Mouse (Mus musculus) layer of hippocampus, adult 9-10 months (tissue): ENCODE data around the gene Kdm4b.

ENCODE experiments used
- DNase-seq: peaks from one replicate; pipeline ENCODE4 v3.0.0; 2022; ENCODE audit warnings: low spot score

Gene Kdm4b

DNA sequence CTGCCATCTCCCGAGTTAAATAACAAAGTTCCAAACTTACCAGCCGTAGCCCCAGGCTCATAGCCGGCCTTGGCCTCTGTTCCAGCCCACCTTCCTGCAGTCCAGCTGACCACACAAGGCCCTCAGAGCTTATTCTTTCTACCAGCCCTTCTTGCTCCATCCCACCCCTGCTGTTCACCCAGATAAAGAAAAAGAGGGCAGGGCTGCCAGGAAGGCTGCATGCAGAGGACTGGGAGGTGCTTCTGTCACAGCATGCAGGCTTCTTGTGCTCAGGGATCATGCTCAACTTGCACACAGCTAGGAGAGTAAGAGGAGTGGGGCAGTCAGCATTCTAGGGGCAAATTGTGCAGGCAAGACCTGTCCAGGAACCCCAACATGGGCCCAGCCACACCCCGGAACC, 22.3 kb downstream of the Kdm4b start:
- DNase-seq, result no peak

DNA sequence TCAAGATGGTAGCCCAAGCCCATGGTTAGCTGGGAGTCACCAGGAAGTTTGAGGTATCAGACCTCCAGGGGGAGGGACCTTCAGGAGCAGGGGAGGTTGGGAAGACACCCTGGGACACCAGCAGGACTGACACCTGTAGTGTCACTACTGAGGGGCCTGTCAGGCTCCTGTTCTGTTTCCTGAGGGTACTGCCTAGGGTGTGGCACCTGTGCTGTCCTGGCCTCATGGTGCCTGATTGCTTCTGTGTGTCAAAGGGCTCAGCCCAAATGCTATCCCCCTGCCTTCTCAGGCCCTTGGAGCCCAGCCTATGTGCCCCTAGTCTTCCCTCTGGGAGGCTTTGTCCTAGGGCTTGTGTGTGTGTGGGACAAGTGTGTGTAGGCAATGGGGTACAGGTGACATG, 22.7 kb downstream of the Kdm4b start:
- DNase-seq, result no peak

DNA sequence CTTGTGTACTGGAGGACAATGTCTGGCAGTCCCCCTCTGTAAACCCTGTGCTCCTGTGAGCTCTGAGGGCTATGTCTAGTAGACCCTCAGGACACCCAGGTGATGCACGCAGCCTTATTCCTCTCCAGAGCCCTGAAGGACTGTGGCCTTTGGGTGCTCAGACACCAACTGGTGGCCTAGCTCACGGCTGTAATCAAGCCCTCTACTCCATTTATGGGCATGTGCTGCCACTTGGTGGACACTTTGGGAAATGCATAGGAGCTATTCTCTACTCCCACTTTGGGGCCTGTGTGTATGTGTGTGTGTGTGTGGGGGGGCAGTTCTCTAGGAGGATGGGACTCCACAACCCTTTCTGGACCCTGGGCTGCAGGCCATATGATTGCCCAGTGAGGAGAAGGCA, 24.8 kb downstream of the Kdm4b start:
- DNase-seq, result peak; percentile 69

DNA sequence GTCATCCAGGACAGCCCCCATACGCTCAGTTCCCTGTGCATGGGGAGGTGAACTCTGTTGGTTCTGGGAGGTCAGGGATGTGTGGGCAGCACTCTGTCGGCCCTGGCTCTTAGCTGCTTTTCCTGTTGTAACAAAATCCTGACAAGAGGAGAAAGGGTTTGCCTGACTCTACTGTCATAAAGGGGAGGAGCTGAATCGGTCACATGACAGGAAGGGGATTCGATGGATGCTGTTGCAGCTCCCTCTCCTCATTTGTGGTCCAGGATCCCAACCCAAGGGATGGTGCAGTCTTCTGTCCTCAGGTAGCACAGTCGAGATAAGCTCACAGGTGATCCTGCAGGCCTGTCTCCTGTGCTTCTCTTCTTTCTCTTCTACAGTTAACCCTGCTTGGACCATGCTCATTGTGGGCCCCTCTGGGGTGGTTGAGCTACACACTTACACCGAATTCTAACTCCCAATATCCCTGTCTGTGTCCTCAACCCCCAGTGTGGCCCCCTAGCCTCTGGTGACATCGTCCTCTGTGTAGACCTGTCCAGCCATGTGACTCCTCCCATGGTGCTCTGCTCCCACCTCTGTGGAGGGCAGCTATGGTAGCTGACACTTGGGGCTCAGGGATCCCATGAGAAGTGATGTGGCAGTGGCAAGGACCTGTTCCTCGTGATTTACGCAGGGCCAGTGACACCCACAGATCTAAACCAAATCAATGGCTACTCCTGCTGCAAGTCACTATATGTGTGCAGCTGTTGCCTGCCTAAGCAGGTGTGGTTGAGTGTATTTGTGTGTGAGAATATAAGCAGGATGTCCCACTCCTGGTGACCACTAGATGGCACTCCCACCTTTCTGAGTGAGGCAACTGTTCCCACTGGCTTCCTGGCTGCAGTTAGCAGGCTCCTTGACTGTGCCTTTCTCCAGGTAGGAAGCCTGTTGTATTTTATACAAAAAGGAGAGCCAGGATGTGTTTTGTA, 31.3 kb downstream of the Kdm4b start:
- peak; percentile 71 for DNase-seq

DNA sequence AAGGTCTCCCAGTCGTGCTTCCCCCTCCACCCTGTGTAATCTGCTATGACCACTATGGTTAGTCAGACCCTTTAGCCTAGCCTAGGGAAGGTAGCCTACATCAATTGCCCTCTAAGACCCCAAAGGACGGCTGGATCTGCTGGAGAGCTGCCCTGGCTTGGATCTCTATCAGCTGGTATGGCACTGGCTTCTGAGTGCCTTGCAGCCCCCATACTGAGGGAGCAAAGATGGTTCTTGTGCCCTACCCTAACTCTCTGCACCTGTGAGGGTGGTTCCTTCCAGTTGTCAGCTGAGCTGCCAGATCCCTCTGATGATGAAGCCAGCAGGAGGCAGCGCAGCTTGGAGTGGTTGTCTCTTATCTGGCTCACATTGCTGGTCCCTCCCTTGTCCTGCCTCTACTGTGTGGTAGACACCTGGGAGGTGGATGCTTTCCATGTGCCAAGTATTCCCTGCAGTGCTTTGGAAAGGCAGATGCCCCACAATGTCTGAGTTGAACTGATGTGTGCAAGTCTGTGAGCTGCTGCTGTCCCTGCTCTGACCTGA, 33.4 kb downstream of the Kdm4b start:
- DNase-seq, result no peak

DNA sequence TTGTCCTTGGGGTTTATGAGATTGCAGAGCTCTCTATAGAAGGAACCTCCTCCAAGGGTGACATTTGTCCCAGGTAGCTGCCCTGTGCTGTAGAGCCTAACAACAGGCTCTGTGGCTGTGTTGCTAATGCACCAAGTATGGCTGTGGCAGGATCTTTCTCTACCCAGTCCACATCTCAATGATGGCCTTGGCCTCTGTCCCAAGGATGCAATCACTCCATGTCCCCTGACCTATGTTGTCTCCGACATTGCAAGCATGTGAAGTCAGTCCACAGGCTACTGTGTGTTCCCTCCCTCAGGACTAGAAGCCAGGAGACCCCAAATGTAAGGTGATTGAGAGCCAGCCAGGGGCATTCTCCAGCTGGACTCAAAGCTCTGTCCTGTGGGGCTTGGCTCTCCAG, 34.0 kb downstream of the Kdm4b start:
- DNase-seq, result no peak

DNA sequence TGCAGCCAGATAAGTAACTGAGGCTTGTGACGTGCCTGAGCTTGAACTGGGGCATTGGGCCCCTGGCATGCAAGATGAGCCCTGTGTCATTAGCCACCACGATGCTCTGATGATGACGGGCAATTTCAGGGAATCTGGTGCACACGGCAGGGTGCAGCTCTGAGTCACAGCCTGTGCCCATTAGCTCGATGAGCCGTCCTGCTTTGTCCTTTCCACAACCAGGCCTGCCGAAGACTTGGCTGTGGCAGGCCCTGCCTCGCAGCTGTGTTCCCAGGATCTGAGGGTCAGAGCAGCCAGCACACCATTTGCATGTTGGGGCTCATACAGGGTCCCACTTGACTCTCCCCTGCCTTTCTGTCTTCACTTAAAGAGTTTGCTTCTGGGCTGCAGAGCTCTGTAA, 34.6 kb downstream of the Kdm4b start:
- DNase-seq, result no peak

DNA sequence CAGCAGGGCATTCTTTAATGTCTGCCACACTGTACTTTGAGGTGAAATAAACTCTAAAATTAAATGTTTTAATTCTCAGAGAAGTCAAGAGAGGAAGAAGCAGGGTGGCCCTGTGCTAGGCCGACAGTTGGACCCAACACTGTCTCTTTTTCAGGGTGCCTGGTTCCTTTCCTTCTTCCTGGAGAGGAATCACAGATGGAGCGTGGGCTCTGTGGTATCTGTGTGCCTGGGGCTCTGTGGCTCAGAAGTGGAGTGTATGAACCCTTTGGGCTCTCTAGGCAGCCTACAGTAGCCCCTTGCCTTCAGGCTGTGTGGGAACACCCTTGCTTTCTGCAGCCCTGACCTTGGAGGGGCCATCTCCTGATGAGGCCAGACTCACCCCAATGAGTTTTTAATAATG, 35.7 kb downstream of the Kdm4b start:
- DNase-seq, result no peak

DNA sequence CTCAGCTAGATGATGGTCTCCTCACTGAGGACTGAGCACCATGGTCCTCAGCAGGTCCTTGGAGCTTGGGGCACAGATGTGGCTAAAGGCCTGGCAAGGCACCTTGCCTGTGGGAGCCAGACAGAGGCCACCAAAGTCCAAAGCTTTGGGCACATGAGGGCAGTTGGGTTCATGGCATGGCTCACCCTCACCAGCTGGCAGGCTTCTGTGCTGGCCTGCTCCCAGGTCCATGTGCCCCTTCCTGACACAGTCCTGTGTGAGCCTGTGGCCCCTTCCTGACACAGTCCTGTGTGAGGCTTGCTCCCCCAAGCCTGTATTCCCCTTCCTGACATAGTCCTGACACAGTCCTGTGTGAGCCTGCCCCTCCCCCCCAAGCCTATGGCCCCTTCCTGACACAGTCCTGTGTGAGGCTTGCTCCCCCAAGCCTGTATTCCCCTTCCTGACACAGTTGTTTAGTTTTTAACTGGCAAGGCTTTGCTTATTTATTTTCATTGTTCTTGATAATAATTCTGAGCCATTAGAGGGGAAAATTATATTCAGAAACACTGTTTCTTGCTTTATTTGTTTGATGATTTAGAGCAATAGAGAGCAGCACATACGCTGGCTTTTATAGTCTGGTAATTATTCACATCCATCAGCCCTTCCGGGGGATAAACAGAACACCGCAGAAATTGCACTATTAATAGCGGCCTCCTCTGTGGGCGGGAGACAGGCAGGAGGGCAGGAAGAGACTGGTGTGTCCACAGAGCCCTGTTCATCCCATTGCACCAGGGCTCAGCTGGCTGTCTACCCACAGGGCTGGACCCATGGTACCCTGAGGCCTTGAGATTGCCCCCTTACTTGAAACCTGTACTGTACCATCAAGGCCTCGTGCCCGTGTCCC, 40.2 kb downstream of the Kdm4b start:
- no peak for DNase-seq

DNA sequence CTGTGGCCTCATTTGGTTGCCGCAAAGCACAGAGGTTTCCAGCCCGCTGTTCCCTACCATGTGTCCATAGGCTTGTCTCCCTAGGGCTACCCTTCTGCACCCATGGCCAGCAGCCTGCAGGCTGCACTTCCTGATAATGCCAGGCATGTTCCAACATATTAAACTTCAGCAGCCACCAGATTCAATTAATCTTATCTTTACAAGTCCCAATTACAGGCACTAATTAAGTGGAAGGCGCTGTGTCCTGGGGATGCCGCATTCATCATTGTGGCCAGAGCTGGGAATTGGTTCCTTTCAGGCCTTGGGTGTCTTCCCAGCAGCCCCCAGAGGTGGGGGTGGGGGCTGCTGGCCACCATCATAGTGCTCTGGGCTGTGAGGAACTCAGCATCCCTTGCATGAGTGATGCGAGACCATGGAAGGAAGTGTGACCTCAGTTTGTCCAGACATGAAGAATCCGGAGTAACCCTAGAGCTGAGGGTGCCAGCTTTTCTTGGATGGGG, 42.5 kb downstream of the Kdm4b start:
- DNase-seq, result no peak

DNA sequence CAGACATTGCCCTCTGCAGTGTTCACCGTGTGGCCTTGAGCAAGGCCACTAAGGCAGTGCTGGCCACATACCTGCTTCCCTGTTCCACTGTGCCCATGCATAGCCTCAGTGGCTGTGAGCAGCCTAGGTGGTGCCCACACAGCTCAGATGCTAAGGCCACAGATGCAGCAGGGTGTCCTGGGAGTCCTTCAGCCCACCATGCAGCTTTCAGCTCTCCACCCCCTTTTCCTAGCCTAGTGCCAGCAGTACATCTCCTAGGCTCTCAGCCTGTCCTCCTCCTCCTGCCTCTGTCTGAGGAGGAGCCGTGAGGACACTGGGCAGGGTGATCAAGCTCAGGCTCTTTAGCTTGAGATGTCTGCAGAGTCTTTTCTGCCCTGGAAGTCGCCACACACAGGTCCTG, 44.2 kb downstream of the Kdm4b start:
- DNase-seq, result no peak

DNA sequence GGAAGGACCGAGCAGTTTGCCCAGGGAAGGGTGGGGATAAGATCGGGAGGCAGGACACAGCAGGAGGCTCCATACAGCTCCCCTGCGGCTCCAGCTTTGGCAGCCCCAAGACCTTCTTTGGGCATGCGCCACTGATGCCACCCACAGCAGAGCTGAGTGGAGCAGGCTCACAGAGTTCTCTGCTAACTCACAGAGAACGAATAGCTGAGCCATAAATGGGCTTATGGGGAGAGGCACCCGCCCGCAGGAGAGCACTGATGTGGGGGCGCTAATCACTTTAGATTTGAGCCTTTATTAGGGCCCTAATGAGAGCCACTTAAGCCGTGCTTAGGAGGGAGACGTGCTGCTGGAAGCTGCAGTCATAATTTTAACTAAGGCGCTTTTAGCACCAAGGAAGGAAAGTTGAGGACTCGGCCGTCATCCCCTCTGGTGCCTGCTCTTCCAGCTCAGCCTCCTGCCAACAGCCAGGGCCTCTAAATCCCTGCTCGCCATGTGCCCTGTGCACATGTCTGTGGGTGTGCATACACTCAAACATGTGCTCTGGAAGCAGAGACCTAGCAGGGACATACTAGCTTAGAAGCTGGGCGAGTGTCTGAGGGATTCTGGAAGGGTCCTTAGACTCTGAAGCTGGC, 45.3 kb downstream of the Kdm4b start:
- DNase-seq, result no peak

DNA sequence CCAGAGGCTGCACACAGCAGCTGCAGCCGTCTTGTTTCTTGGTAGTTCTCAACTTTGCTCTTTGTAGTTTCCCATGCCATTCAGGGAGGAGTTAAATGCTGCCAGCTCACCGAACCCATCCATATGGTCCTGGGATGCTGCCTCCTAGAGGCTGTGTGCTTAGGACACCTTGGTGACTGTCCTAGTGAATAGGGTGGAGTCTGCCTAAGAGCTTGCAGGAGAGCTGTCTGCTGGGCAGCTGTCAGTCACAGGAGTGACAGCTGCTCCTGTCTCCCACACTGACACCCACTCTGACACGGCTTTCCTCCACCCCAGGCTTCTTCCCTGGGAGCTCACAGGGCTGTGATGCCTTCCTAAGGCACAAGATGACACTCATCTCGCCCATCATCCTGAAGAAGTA, 46.2 kb downstream of the Kdm4b start:
- no peak for DNase-seq

DNA sequence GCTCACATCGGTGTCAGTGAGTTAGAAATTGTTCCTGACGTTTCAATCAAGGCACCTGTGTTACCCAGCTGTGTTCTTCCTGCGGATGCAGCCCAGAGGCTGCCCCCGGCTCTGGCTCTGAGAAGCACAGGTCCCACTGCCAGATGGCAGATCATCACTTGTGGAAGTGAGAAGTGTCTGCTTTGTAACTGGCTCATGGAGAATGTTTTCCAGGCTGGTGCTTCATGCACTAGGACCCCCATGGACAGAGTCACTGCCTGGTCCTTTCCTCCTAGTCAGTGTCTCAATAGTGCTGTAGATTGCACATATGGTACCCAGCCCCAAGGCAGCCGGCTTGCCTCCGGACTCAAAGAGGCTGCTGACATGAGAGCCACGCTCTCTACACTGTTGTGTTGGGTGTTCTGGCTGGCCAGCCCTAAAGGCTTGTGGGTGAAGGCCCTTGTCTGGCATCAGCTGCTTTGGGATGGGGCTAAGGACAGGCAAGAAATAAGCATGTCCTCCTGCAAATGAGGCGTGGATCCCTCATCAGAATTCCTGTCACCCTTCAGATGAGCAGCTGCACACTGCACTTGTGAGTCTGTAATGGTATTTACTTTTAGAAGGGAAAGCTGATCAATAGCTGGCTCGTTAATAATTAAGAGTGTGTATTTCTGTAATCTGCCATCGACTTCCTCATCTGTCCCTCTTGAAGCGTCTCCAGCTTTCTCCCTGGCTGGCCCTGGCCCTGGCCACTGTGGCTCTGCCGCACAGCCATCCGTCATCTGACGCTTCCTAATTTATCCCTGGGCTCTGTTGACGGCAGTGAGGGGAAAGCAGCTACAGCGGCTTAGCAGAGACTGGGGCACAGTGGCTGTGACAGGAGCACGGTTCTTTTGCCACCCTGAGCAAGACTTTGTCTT, 47.5 kb downstream of the Kdm4b start:
- no peak for DNase-seq

DNA sequence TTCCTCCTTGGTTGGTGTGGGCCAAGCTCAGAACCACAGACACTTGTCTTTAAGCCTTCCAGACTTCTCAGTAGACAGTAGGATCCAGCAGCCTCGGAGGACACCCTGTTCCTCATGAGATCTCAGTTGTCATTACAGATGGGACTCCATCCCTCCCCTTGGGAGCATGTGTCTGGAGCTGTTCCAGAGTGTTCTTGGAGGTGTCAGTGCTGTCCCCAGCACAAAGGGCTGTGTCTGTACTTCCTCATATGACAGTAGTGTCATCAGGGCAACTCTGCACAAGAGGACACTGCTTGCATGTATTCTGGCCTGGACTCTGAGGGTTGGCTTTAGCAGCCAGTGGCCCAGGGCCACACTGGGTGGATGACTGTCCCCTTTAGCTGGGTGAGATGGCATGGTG, 49.0 kb downstream of the Kdm4b start:
- DNase-seq, result no peak

DNA sequence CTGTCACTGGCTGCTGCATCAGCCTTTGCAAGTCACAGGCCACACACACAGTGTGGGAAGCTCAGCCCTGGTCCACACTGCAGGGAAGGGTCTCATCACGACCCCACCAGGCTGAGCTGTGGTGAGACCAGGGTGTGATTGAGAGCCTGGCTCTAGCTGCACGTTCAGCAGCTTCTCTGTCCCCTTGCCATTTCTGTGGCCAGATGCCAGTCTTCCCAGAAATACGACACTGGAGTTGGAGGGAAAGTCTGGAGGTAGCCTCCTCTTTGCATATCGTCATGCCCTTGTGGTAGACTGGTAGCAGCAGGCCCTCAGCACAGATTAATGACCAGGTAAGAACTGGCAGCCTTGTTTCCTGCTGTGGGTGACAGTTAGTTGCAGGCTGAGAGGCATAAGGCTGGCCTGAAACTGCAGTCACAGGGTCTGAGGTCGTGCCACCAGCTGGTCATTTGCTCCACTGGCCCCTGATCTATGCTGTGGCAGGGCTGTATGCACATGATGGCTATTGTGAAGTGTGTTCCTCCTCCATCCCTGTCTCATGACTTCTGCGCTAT, 53.5 kb downstream of the Kdm4b start:
- DNase-seq, result no peak

DNA sequence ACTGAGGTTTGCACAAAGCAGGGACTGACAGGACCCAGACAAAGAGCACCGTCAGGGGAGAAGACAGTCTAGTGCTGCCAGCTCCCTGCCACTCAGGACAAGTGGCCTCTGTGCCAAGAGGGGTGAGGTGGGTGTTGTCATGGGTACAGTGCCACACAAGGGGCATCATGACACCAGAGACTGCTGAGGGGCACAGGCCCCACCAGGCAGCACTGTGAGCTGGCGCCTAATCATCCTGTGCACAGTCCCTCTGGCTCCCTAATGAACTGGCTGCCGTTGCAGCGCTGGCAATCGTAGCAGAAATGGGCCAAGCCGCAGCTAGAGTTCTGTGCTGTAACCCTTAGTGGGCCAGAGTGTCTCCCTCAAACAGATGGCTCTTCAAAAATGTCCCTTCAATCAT, 54.4 kb downstream of the Kdm4b start:
- no peak for DNase-seq

DNA sequence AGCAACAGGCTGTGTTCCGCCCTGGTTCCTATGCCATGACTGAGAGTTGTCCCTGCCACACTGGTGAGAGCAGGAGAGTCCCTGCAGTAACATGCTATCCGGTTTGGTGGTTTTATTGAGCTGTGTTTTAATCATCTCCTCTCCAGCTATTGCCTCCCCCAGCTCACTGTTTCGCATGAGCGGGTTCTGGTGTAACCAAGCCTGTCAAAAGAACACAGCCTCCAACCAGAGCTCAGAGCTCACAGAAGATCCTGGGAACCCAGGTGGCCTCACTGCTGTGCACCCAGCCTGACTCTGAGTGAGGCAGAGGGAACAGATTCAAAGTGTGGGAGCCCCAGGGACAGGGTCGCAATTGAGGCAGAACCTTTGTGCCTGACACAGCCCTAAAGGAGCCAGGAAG, 55.3 kb downstream of the Kdm4b start:
- no peak for DNase-seq

DNA sequence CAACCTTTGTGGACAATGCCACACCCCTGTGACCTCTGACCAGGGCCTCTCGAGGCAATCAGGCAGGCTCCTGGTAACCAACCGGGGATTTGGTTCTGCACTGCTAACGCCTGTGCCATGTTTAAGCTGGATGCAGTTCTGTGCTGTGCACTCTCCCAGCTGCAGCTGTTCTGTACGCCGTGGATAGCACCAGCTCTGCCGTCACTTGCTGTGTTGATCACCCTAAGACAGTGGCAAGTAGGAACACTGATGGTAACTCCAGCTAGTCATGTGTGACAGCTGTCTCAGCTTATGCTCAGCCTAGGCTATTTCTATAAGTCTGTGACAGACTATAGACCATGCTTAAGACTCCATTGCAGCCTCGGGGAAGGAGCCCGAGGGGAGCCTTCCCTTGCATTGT, 57.1 kb downstream of the Kdm4b start:
- no peak for DNase-seq

DNA sequence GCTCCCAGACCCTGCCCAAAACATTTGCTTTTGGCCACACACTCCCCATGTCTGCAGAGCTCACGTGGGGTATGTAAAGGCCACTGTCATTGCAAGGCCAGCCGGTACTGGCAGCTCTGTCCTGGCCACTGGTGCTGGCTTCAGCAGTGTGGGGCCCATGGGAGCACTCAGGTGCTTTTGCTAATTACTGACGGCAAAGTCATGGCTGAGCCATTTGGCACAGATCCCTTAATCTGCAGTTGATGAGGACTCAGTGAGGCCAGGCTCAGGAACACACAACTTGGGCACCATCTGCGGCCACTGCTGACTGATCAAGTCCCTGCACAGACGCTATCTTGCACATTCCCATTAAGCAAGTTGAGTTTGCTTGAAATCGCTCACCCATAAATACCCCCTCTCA, 59.0 kb downstream of the Kdm4b start:
- DNase-seq, result no peak

DNA sequence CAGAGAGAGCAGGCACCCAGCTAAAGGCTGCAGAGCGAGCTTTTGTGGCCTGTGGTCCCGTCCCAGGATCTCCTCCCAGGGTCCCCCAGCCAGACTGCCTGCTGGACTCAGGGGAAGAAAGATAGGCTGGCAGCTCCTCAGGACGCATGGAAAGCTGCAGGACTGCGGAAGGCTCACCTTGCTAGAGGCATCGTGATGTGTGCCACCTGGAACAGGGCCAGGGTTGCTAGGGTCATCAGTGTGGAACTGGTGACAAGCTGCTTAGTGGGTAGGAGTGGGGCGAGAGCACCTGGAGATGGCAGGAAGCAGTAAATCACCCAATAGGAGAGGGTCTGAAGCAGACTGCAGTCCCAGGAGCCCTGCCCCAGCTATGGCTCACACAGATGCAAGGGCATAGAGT, 61.8 kb downstream of the Kdm4b start:
- DNase-seq, result no peak
